Mouse (Mus musculus) CH12.LX (cell line): Measurements from ENCODE around the gene Arid5b.

ENCODE experiments used
- CTCF ChIP-seq, 2 experiments: IDR thresholded peaks in 1 of 2; conservative IDR thresholded peaks in 1 of 2; 2 replicates each; pipeline ENCODE4 v1.5.1; 2011 to 2012; ENCODE audit warnings: low read depth in 2 of 2, low read length in 2 of 2, improper control_type of control experiment in 1 of 2, inconsistent platforms in 1 of 2, mild to moderate bottlenecking in 1 of 2, moderate library complexity in 1 of 2
- RCOR1 ChIP-seq: conservative IDR thresholded peaks from 2 replicates; pipeline ENCODE4 v1.6.1; 2012; ENCODE audit warnings: low read depth, mild to moderate bottlenecking, inconsistent platforms, low read length, improper control_type of control experiment
- USF1 ChIP-seq: IDR thresholded peaks from 2 replicates; pipeline ENCODE4 v1.6.1; 2014; ENCODE audit warnings: low read depth, mild to moderate bottlenecking, inconsistent platforms, low read length, improper control_type of control experiment

- TF ChIP-seq USF1, result no peak
- no peak for TF ChIP-seq CTCF (conservative IDR thresholded peaks at IDR 0.05 in 1 of 2, IDR thresholded peaks at IDR 0.05 in 1 of 2; ENCODE audit: low read depth in 2 of 2, low read length in 2 of 2)
- TF ChIP-seq RCOR1, result no peak
These were observed 2.7 kb upstream of the Arid5b start for GRCm38 (mm10) chr10:68281076-68281774.
